Mouse (Mus musculus) 416B (cell line): ENCODE results near the gene Edem1.
"Not testable (repeated sequence)": the region's sequence is repeated elsewhere in the genome, so short reads cannot be mapped to it uniquely, and the experiment has no call there.

Experiments used
- DNase-seq: peaks from one replicate; pipeline ENCODE4 v3.0.0; 2011; ENCODE audit warnings: low read depth

The Edem1 gene

GRCm38 (mm10) chr6:108829386-108830370, 1.2 kb downstream of the Edem1 start:
- peak; percentile 50 for DNase-seq

- peak; percentile 88 for DNase-seq
These were observed 3.7 kb downstream of the Edem1 start for GRCm38 (mm10) chr6:108832170-108832569.

- DNase-seq: peak; percentile 89
These were observed 4.5 kb downstream of the Edem1 start for GRCm38 (mm10) chr6:108832989-108833388.

GRCm38 (mm10) chr6:108833963-108834697, 5.7 kb downstream of the Edem1 start:
- no peak for DNase-seq

GRCm38 (mm10) chr6:108835765-108836691, 7.6 kb downstream of the Edem1 start:
- peak; percentile 89 for DNase-seq

GRCm38 (mm10) chr6:108837081-108837480, 8.6 kb downstream of the Edem1 start:
- DNase-seq: no peak

GRCm38 (mm10) chr6:108837958-108838357, 9.5 kb downstream of the Edem1 start:
- DNase-seq: no peak

- no peak for DNase-seq
These were observed 11.0 kb downstream of the Edem1 start for GRCm38 (mm10) chr6:108839432-108839831.

GRCm38 (mm10) chr6:108840861-108841640, 12.6 kb downstream of the Edem1 start:
- DNase-seq: no peak

GRCm38 (mm10) chr6:108843664-108844063, 15.2 kb downstream of the Edem1 start:
- peak; percentile 37 for DNase-seq

GRCm38 (mm10) chr6:108844093-108844492, 15.7 kb downstream of the Edem1 start:
- peak; percentile 57 for DNase-seq

GRCm38 (mm10) chr6:108844771-108845170, 16.3 kb downstream of the Edem1 start:
- DNase-seq: no peak

GRCm38 (mm10) chr6:108852088-108852670, 23.7 kb downstream of the Edem1 start:
- DNase-seq: no peak

GRCm38 (mm10) chr6:108852986-108853385, 24.5 kb downstream of the Edem1 start:
- DNase-seq: no peak

GRCm38 (mm10) chr6:108858583-108858982, 30.1 kb downstream of the Edem1 start:
- no peak for DNase-seq

- DNase-seq: no peak
These were observed 32.8 kb downstream of the Edem1 start for GRCm38 (mm10) chr6:108861226-108861625.

- peak; percentile 62 for DNase-seq
These were observed 34.1 kb downstream of the Edem1 start for GRCm38 (mm10) chr6:108862548-108862947.

GRCm38 (mm10) chr6:108866317-108866716, 37.9 kb downstream of the Edem1 start:
- no peak for DNase-seq

- not testable (repeated sequence) for DNase-seq
These were observed 40.6 kb downstream of the Edem1 start for GRCm38 (mm10) chr6:108869031-108869430.

- DNase-seq: no peak
These were observed 42.0 kb downstream of the Edem1 start for GRCm38 (mm10) chr6:108870421-108870820.

GRCm38 (mm10) chr6:108871251-108871650, 42.8 kb downstream of the Edem1 start:
- DNase-seq: no peak
